Mouse (Mus musculus) kidney, adult 2 months (tissue): ENCODE measurements around the gene Rcc1. TPM values are rescaled to one million over a fixed set of nuclear protein-coding genes. Genes with fewer than 3 reads are reported as not detected.

Experiments
- DNase-seq: peaks from one replicate; pipeline ENCODE4 v3.0.0; 2021
- H3K27ac ChIP-seq: fragments of 200-500 bp; 2 replicates; pipeline ENCODE4 v1.5.1; 2012; ENCODE audit warnings: low read depth, low read length, control low read depth, inconsistent platforms; ENCODE audit not compliant: insufficient read depth
- H3K27me3 ChIP-seq: fragments of 200-500 bp; replicated peaks from 2 replicates; pipeline ENCODE4 v1.6.1; 2012; ENCODE audit warnings: mild to moderate bottlenecking, moderate library complexity, low read length, inconsistent platforms; ENCODE audit not compliant: control insufficient read depth, insufficient read depth
- H3K36me3 ChIP-seq: fragments of 200-500 bp; 2 replicates; pipeline ENCODE4 v1.6.1; 2012; ENCODE audit warnings: mild to moderate bottlenecking, moderate library complexity, low read length, inconsistent platforms; ENCODE audit not compliant: control insufficient read depth, insufficient read depth
- H3K4me1 ChIP-seq: fragments of 200-500 bp; 2 replicates; pipeline ENCODE4 v1.6.1; 2011; ENCODE audit warnings: low read length; ENCODE audit not compliant: control insufficient read depth, insufficient read depth
- H3K4me3 ChIP-seq: fragments of 200-500 bp; 2 replicates; pipeline ENCODE4 v1.5.1; 2011; ENCODE audit warnings: mild to moderate bottlenecking, low read depth, low read length, control low read depth; ENCODE audit not compliant: insufficient read depth
- CTCF ChIP-seq: fragments of 200-500 bp; conservative IDR thresholded peaks from 2 replicates; pipeline ENCODE4 v1.5.1; 2011; ENCODE audit warnings: low read depth, mild to moderate bottlenecking, control low read depth, low read length, moderate library complexity, mixed read lengths; ENCODE audit not compliant: insufficient read depth, insufficient read length
- POLR2A ChIP-seq: fragments of 200-500 bp; IDR thresholded peaks from one replicate; pipeline ENCODE4 v1.6.1; 2011; ENCODE audit warnings: low read depth, low read length, control low read depth
- WGBS: fragments of 180-500 bp; shearing (Covaris S2); methylation state at CpG from one replicate; pipeline ENCODE4 v1.1.7; 2018; 5-methylcytosine and 5-hydroxymethylcytosine counted together
- polyA plus RNA-seq: library from polyadenylated mRNA; depleted of rRNA; stranded (reverse); fragments of >200 nt; gene quantifications from 2 replicates; pipeline ENCODE4 v1.2.3, GENCODE M21; 2012; rRNA removed

Rcc1 gene
- 9.4 and 10.1 TPM in 2 replicates for polyA plus RNA-seq

DNA sequence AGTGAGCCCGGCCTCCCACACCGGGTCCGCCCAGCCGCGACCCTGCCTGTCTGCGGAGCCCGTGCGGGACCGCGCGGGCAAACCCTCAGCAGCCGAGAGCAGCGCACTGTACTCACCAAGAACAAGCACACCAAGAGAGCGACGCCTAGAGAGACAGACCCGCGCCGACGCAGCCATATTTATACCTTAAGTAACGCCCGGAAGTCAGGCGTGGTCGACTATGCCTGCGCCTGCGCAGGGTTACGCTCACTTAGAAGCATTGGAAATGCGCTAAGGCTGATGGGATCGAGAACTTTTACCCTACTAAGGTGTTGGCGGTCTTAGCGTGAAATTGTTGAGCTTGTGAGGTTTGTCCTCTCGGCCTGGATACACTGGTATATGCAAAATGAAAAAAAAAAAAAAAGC lies at the start of gene Rcc1:
TSS of gene Rcc1 (minus strand) at position 125 of the 405 bp plus-strand sequence.
- under 1% methylated on average over 31 of the region's 31 CpGs for WGBS
- peak; percentile 96 for DNase-seq
- TF ChIP-seq POLR2A, result peak; percentile 99
- TF ChIP-seq CTCF, result no peak
- peak within 1 kb of the TSS; percentile 73 for H3K4me3 ChIP-seq
- peaks cover 2% of the 10 kb centered on the region; the same call in 1 of the 2 replicates for H3K4me1 ChIP-seq
- peaks cover 3% of the 10 kb centered on the region; the same call in 1 of the 2 replicates for H3K36me3 ChIP-seq
- H3K27ac ChIP-seq, result peak within 1 kb of the TSS; percentile 81
- H3K27me3 ChIP-seq, result no peaks in the 10 kb centered on the region

- DNase-seq, result peak; percentile 76
- Histone ChIP-seq H3K4me1 (peaks cover 28% of the 10 kb centered on the region), H3K36me3 (no peaks in the 10 kb centered on the region), H3K4me3 (no peak overlapping the region), H3K27me3 (no peaks in the 10 kb centered on the region), H3K27ac (peak overlapping the region; percentile 78)
- TF ChIP-seq CTCF, result no peak
- no peak for TF ChIP-seq POLR2A
- WGBS, result 62% methylated on average over 9 of the region's 9 CpGs
Measured at GRCm38 (mm10) chr4:132401016-132401415, 47.6 kb upstream of the Rcc1 start.

- peak; percentile 61 for DNase-seq
- WGBS, result 41% methylated on average over 5 of the region's 5 CpGs
- Histone ChIP-seq H3K4me3 (no peak overlapping the region), H3K27ac (no peak overlapping the region), H3K27me3 (no peaks in the 10 kb centered on the region), H3K36me3 (no peaks in the 10 kb centered on the region), H3K4me1 (peaks cover 17% of the 10 kb centered on the region)
- TF ChIP-seq POLR2A, result no peak
- TF ChIP-seq CTCF, result no peak
Measured at GRCm38 (mm10) chr4:132398863-132399262, 45.5 kb upstream of the Rcc1 start.

GRCm38 (mm10) chr4:132398045-132398774 lies 44.8 kb upstream of the Rcc1 start:
- Histone ChIP-seq H3K4me1 (peaks cover 17% of the 10 kb centered on the region), H3K27ac (peak overlapping the region; percentile 68; the same call in 1 of the 2 replicates), H3K27me3 (no peaks in the 10 kb centered on the region), H3K4me3 (peak overlapping the region; percentile 36), H3K36me3 (no peaks in the 10 kb centered on the region)
- WGBS, result 13% methylated on average over 11 of the region's 11 CpGs
- peak; percentile 93 for DNase-seq
- TF ChIP-seq POLR2A, result peak; percentile 57
- TF ChIP-seq CTCF, result no peak

DNA sequence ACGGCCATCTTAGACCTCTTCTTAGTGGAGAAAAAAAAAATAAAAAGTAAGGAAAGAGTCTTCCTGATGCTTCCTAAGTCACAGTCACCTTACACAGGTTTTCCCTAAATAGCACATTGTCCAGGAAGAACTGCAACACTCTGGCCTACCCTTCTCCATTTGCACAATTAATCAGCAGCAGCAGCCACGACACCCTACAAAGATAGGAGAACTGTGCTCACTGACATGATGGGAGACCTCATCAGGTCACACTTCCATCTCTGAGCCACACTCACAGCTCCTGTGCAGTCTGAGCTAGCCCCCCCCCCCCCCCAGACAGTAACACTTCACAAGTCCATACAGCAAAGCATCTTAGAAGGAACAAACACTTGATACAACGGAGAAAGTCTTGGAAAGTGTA lies 43.7 kb upstream of the Rcc1 start:
- H3K27ac ChIP-seq, result no peak overlapping the region
- H3K4me1 ChIP-seq, result peaks cover 17% of the 10 kb centered on the region
- 62% methylated on average over 3 of the region's 3 CpGs for WGBS
- no peaks in the 10 kb centered on the region for H3K36me3 ChIP-seq
- H3K27me3 ChIP-seq, result no peaks in the 10 kb centered on the region
- H3K4me3 ChIP-seq, result peak overlapping the region; percentile 28
- TF ChIP-seq CTCF (no peak), POLR2A (no peak)
- DNase-seq, result no peak

- Histone ChIP-seq H3K36me3 (no peaks in the 10 kb centered on the region), H3K27ac (no peak overlapping the region), H3K4me3 (no peak overlapping the region), H3K4me1 (peaks cover 17% of the 10 kb centered on the region), H3K27me3 (no peaks in the 10 kb centered on the region)
- no peak for TF ChIP-seq CTCF
- TF ChIP-seq POLR2A, result no peak
- WGBS, result 84% methylated on average over 7 of the region's 7 CpGs
- no peak for DNase-seq
Measured at GRCm38 (mm10) chr4:132396251-132396650, 42.8 kb upstream of the Rcc1 start.

- TF ChIP-seq CTCF, result no peak
- TF ChIP-seq POLR2A, result no peak
- H3K4me1 ChIP-seq, result peaks cover 14% of the 10 kb centered on the region; the same call in 1 of the 2 replicates
- no peaks in the 10 kb centered on the region for H3K36me3 ChIP-seq
- WGBS, result 92% methylated on average over 8 of the region's 8 CpGs
- H3K4me3 ChIP-seq, result no peak overlapping the region
- no peaks in the 10 kb centered on the region for H3K27me3 ChIP-seq
- H3K27ac ChIP-seq, result no peak overlapping the region
- DNase-seq, result no peak
Measured at GRCm38 (mm10) chr4:132391063-132391740, 37.8 kb upstream of the Rcc1 start.
